Comparison of ENCODE assay signal across 8 mouse cellular contexts in genomic region chr8:83331899-83332697, GRCm38 (mm10). TPM values are rescaled to one million over a fixed set of nuclear protein-coding genes. Genes with fewer than 3 reads are reported as not detected.
DNase-seq lines count a peak whose midpoint lies in the region; ATAC-seq lines count a peak whose summit lies in the region.

Elmod2 (minus strand) TSS chr8:83332486.

- ATAC-seq in megakaryocyte progenitor cell, adult 5-6 weeks (replicated peaks; ENCODE audit: poor library complexity): peak; percentile 98

- DNase-seq in adipocyte (ENCODE audit: low spot score): peak; percentile 97
- peak; percentile 98 for DNase-seq in embryo, embryonic 10 days (ENCODE audit: low spot score)
- peak; percentile 99 for DNase-seq in gastrocnemius, postnatal 10 days
- peak; percentile 97 for DNase-seq in induced T-regulatory cell, adult 2 months (ENCODE audit: low read depth)
- peak; percentile 87 to 94 for DNase-seq in left cerebral cortex, adult 9 months (ENCODE audit: low spot score in 2 of 2)
- DNase-seq in right cerebral cortex, postnatal 14 days: peak; percentile 100
- DNase-seq in urinary bladder, postnatal 36 days (ENCODE audit: low spot score in 2 of 2): peak; percentile 96

RNA-seq across cellular contexts. Expression of gene Elmod2, which starts in this region (rescaled TPM):
- 1 to 10 TPM; 7.2 to 9.0 TPM for total RNA-seq in gastrocnemius, postnatal 10 days (2021)
- 12.6 and 13.5 TPM in 2 replicates for total RNA-seq in megakaryocyte progenitor cell, adult 5-6 weeks (2015)
- total RNA-seq in megakaryocyte progenitor cell, adult 5-6 weeks (2017): 18.4 and 29.3 TPM in 2 replicates

Comparison
In these comparisons a context has a peak if more than half of its experiments do, and no peak if none do; other contexts are left out.
1. Peak in every context shown above with its lines: DNase-seq and ATAC-seq.